Mouse (Mus musculus) CH12F3 (cell line): ENCODE results near the gene Rbm14.
"Not testable (repeated sequence)": the region's sequence is repeated elsewhere in the genome, so short reads cannot be mapped to it uniquely, and the experiment has no call there.

Experiments
- in situ Hi-C: fragments of 300-500 bp; cut with MboI; formaldehyde crosslinking; loops from 2 replicates; pipeline ENCODE4 v1.14.3; 2020; ENCODE audit warnings: low sequenced_read_pairs

Rbm14 gene

DNA sequence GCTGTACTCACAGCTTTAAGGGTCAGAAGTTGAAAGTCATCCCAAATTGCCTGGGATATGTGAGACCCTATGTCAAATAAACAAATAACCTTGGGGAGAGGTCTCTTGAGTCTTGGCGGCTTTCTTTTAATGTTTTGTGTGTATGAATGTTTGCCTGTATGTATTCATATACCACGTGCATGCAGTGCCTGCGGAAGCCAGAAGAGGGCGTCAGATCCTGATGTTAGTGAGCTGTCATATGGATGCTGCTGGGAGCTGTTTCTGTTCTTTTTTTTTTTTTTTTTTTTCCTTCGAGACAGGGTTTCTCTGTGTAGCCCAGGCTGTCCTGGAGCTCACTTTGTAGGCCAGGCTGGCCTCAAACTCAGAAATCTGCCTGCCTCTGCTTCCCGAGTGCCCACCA lies 1.6 kb upstream of the Rbm14 start:
- in situ Hi-C loops, result no loop called here

- in situ Hi-C loops, result not testable (repeated sequence)
Measured at GRCm38 (mm10) chr19:4812334-4812949, 1.0 kb upstream of the Rbm14 start.

GRCm38 (mm10) chr19:4811909-4812242 lies 442 bp upstream of the Rbm14 start:
- in situ Hi-C loops, result no loop called here

DNA sequence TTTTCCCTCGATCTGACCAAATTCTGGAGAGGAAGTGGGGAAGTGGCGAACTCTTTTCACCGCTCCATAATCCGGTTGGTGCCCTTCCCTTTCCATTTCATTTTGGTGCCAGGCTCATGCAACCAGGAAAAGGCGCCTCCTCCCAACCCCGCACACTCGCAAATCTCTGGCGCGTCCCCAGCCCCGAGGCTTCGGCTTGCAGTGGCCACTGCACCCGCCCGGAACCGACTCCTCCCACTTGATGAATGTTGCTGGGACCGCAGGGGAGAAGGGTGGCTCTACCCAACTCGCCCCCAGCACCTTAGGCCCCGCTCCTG lies 730 bp downstream of the Rbm14 start:
- in situ Hi-C loops, result no loop called here

- in situ Hi-C loops, result no loop called here
Measured at GRCm38 (mm10) chr19:4810309-4810708, 1.1 kb downstream of the Rbm14 start.

GRCm38 (mm10) chr19:4803283-4803682 lies 8.2 kb downstream of the Rbm14 start:
- in situ Hi-C loops, result no loop called here

GRCm38 (mm10) chr19:4802691-4803091 lies 8.7 kb downstream of the Rbm14 start:
- in situ Hi-C loops, result no loop called here

GRCm38 (mm10) chr19:4799083-4799482 lies 12.4 kb downstream of the Rbm14 start:
- in situ Hi-C loops, result no loop called here

DNA sequence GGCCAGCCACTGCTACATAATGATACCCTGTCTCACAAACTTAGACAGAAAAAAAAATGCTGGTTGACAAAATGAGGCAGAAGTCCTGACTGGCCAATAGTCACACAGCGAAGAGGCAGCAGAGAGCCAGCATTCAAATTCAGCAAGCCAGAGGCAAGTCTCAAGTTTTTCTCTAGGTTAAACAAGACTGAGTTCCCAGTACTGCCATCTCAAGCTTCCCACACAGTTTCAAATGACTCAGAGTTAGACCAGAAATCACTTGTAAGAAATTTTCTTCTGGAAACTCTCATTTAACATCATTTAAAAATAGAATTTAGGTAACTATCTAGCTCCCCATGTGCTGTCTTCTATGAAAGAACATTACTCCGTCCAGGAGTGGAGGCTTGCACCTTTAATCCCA lies 13.6 kb downstream of the Rbm14 start:
- in situ Hi-C loops, result no loop called here

- in situ Hi-C loops, result no loop called here
Measured at GRCm38 (mm10) chr19:4795929-4796328, 15.5 kb downstream of the Rbm14 start.

DNA sequence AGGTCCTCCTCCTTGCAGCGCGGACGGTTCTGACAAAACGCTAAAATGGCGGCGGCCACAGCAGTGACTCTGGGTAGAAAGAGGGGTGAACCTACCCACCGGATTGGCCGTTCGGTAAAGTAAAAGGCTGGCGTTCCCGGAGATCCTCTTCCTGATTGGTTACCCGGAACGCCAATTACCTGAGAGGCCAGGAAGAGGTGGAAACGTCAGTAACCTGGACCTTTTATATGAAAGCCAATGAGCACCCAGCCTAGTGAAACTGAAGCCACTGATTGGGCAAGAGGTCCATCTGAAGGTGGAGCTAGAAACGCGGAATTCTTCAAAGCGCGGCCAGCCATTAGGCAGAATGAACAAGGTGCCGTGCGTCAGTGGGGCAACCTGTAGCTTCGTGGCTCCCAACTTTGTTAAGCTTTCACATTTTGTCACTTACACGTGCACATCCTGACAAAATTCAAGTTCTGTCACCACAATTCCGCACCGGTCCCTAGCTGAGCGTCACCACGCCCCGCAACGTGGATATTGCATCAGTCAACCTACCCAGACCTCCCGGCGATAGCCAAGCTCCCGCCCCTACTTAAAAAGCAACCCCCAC lies 17.5 kb downstream of the Rbm14 start, which contains the start of gene Rbm4:
Gene Rbm4 (minus strand): TSS at position 71 of the 592 bp plus-strand sequence.
- in situ Hi-C loops, result no loop called here

- in situ Hi-C loops, result no loop called here
Measured at GRCm38 (mm10) chr19:4793281-4793830, 18.1 kb downstream of the Rbm14 start.

GRCm38 (mm10) chr19:4786313-4786712 lies 25.1 kb downstream of the Rbm14 start:
- in situ Hi-C loops, result no loop called here

DNA sequence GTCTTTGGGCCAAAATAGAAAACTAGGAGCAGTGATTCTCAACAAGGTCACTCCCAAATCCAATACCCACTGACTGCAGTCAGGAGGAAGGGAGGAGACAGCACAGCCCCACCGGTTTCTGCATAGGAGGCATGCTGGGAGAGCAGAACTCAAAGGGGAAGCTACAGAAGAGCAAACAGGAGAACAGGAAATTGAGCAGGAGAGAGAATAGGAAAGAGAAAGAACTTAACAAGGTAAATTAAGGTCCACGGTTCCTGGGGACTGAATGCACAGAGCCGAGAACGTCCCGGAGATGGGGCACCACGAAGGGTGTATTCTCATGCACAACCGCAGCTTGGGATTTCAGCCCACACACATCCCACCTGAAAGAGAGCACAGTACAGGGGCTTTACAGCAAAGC lies 26.2 kb downstream of the Rbm14 start:
- in situ Hi-C loops, result no loop called here

DNA sequence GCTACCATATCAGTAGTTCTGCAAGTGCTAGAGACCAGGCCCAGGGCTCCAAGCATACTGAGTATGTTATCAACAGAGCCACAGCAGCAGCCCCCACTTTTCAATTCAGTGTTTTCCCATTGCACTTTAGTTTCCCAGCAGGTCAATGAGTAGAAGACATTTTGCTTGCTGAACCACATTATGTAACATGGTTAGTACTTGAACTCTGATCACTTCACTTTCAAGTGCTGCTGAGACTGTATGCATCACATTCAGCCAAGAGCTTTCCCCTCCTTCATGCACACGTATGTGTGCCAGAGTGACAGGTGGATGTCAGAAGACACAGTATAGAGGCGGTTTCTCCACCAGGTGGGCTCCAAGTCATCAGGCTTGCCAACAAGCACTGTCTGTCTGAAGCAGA lies 28.5 kb downstream of the Rbm14 start:
- in situ Hi-C loops, result no loop called here

DNA sequence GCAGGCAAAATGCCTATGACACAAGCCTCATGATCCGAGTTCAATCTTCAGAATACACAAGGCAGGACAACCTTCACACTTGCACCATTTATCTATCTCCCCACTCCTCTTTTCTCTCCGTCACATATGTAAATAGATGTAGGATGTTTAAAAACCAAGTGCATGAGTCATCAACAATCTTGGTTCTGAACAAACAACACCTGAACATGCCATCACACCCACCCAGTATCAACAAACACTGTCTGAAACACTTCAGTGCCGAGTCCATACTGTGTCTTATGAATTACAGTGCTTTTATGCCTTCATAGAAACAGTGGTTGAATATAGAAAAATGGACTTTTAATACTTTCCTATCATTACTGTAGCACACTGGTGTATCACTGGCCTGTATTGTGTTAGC lies 38.6 kb downstream of the Rbm14 start:
- in situ Hi-C loops, result no loop called here

DNA sequence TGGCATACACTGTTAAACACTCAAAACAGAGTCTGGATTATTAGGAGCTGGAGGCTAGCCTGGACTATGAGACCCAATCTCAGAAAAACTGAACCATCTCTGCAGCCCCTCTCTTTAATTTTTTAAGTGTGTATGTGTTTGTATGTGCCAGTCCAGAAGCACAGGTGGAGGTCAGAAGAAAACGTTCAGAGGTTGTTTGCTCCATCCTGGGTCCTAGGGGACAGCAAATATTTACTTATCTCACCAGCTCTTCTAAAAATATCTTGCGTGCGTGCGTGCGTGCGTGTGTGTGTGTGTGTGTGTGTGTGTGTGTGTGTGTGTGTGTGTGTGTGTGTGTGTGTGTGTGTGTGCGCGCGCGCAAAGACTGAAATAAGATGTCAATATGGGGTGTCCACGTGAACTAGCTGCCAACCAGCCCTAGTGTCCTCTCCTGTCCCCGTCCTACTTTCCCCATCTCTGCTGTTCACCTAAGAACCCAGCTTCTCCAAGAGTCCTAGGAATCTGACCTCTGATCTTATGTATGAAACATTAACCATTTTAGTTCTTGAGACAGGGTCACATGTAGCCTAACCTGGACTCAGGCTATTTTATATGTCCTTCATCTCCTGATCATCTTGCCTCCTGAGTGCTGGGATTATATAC lies 43.8 kb downstream of the Rbm14 start:
- in situ Hi-C loops, result no loop called here

DNA sequence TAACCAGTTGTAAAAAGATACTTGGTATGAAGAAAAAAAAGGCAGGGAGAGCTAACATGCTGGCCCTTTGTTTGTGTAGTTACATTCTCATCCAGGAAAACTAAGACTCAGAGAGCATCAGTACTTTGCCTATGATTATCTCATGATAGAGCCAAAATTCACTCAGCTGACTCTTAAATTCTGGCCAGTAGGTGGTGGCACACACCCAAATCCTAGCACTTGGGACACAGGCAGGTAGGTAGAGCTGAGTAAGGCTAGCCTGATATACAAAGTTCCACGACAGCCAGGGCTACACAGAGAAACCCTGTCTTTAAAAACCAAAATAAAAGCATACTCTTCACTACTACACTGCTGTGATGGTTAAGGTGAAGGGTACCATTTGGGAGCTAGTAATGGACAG lies 48.6 kb downstream of the Rbm14 start:
- in situ Hi-C loops, result no loop called here

- in situ Hi-C loops, result not testable (repeated sequence)
Measured at GRCm38 (mm10) chr19:4760544-4760943, 50.9 kb downstream of the Rbm14 start.

GRCm38 (mm10) chr19:4756921-4757320 lies 54.5 kb downstream of the Rbm14 start:
- in situ Hi-C loops, result no loop called here

- in situ Hi-C loops, result no loop called here
Measured at GRCm38 (mm10) chr19:4756193-4756911, 55.1 kb downstream of the Rbm14 start, which contains the start of gene Rbm4b. Rbm4b (plus strand) TSS chr19:4756497.
